Mouse (Mus musculus) thymus, adult 2 months (tissue): ENCODE data around the gene Cacng4.

Experiments used
- CTCF ChIP-seq: fragments of 200-500 bp; IDR thresholded peaks from 2 replicates; pipeline ENCODE4 v1.5.1; 2012; ENCODE audit warnings: mild to moderate bottlenecking, control low read depth, low read length, moderate library complexity, borderline replicate concordance; ENCODE audit not compliant: control insufficient read depth, poor library complexity, insufficient read depth; ENCODE audit errors: extremely low read depth
- POLR2A ChIP-seq: fragments of 200-500 bp; IDR thresholded peaks from 2 replicates; pipeline ENCODE4 v1.6.1; 2012; ENCODE audit warnings: mild to moderate bottlenecking, low read length, control low read depth, moderate library complexity; ENCODE audit not compliant: control insufficient read depth, poor library complexity, insufficient read depth; ENCODE audit errors: extremely low read depth

- TF ChIP-seq CTCF, result no peak
- no peak for TF ChIP-seq POLR2A
Observed at GRCm38 (mm10) chr11:107688480-107688879, 105.9 kb downstream of the Cacng4 start.
